Mouse (Mus musculus): ENCODE measurements around the gene B4galnt2. TPM values are rescaled to one million over a fixed set of nuclear protein-coding genes. Genes with fewer than 3 reads are reported as not detected.
A peak's percentile ranks its signal among the peaks of the same experiment; 100 is the strongest.
"Not testable (repeated sequence)": the region's sequence is repeated elsewhere in the genome, so short reads cannot be mapped to it uniquely, and the experiment has no call there.

Gene B4galnt2
- polyA plus RNA-seq, 3 experiments from 2014 or later: 0.35 to 0.38 TPM; not detected in 1

- peak; percentile 67 for ATAC-seq
These were observed 18.1 kb downstream of the B4galnt2 start for GRCm38 (mm10) chr11:95896446-95897179.

DNA sequence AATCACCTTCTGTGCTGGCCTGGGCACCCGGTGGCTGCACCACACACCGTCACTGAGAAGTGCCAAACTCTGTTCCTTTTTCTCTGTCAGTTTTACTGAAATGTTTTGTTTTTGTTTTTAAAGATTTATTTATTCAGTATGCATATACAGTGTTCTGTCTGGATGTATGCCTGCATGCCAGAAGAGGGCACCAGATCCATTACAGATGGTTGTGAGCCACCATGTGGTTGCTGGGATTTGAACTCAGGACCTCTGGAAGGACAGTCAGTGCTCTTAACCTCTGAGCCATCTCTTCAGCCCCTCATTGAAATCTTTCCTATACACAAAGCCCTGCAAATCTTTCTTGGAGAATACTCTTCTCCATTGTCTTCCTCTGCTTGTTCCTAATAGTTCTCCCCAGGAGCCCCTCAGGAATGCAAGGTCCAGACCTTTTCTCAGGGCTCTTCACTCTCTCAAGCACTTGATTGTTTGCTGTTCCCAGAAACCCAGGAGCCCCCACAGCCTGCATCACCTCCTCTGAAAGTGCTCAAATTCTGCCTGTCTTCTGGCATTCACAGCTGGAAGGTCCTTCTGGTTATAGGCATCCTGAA, 24.1 kb downstream of the B4galnt2 start:
- ATAC-seq: no peak

DNA sequence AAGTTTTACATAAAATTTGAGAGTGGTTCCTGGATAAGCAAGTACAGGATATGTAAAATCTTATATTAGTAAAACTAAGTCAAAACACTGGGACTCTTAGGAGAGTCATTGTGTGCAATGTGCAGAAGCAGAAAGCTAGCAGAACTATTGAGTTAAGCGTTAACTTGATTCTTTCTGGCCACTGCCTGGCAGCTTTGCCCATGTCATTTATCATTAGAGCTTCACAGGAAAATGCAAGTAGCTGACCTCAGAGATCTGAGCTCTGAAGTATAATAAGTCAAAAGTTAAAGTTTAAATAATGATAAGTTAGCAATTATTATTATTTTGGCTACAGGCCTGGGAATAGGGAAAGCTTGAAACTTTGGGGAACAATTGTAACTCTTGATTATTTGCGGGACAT, 34.8 kb downstream of the B4galnt2 start:
- ATAC-seq: not testable (repeated sequence)

DNA sequence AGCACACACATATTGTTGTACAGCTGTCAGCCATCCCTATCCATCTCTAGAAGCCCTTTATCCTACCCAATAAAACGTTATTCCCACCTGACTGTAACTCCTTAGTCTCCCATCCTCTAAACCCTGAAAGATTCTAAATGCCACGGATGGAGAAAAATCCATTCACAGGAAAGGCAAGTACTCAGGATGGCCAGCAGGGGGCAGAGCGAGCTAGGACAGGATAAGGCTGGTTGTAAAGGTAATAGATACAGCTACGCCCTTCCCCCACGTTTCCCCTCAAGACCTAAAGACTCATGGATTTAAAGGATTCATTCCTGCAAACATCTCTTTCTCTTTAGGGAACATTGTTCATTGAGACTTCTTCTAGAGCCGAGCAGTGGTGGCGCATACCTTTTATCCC, 38.4 kb downstream of the B4galnt2 start:
- ATAC-seq: no peak

DNA sequence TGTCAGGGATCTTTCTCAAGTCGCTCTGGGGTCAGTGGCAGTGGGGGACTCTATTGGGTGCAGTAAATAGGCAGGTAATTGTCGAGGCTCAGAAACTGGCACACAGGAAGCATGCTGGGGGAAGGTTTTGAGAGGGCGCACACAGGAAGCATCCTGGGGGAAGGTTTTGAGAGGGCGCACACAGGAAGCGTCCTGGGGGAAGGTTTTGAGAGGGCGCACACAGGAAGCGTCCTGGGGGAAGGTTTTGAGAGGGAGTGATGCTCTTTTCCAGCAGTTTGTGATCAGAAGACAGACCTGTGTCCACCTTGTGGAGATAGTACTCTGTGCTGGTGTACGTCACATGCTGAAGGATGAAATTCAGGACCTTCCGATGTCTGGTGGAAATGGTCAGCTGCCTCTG, 38.9 kb downstream of the B4galnt2 start:
- ATAC-seq: no peak

- no peak for ATAC-seq
These were observed 44.7 kb downstream of the B4galnt2 start for GRCm38 (mm10) chr11:95869918-95870470.

DNA sequence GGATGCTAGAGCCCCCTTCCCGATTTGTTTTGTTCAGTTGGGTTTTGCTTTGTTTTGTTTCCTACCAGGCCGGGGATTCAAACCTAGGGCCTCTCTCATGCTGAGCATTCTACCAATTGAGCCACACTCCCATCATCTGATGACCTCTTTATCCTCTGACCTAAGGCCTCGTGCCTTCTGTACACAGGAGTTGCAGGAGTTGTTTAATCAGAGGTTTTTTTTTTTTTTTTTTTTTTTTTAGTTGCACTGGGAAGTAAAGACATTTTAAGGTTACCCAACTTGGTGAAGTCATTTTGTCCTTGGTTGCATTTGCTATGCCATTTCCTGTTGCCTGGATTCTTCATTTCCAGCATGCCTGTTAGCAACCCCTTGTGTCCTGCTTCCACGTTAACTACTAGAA, 45.2 kb downstream of the B4galnt2 start:
- ATAC-seq: no peak

DNA sequence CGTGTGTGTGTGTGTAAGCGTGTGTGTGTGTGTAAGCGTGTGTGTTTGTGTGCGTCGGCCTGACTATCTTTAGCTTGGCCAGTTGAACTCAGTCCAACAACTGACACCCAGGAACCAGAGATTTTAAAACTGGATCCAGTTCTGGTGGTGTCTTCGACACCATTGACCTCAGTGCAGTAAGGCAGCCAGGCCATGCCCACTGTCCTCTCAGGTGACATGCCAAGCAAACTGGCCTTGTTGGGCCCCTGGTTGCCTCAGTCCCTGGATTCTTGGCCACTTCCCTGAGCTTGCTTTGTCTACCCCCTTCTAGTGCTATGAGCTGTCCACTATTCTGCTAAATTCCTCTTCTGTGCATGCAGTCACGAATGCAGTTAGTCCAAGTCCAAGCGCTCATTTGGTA, 53.3 kb downstream of the B4galnt2 start:
- no peak for ATAC-seq

DNA sequence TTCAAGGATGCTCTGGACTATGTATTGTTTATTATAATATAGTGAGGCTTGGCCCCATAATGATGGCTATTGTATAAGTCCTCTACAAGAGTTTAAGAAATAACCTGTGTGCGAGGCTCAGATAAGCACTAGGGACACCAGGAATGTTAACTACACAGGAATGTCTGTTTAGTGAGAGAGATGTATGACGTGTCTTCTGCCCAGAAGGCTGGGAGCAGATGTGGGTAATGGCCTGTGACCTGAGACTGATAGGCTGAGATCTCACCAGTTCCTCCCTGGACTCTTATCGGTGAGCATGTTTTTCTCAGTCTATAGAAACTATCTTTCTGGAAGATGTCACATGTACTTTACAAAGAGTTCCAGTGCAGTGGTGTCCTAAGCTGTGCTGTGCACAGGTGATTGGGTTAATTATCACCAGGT, 54.6 kb downstream of the B4galnt2 start:
- no peak for ATAC-seq

GRCm38 (mm10) chr11:95859468-95859855, 55.2 kb downstream of the B4galnt2 start:
- peak; percentile 33 for ATAC-seq

DNA sequence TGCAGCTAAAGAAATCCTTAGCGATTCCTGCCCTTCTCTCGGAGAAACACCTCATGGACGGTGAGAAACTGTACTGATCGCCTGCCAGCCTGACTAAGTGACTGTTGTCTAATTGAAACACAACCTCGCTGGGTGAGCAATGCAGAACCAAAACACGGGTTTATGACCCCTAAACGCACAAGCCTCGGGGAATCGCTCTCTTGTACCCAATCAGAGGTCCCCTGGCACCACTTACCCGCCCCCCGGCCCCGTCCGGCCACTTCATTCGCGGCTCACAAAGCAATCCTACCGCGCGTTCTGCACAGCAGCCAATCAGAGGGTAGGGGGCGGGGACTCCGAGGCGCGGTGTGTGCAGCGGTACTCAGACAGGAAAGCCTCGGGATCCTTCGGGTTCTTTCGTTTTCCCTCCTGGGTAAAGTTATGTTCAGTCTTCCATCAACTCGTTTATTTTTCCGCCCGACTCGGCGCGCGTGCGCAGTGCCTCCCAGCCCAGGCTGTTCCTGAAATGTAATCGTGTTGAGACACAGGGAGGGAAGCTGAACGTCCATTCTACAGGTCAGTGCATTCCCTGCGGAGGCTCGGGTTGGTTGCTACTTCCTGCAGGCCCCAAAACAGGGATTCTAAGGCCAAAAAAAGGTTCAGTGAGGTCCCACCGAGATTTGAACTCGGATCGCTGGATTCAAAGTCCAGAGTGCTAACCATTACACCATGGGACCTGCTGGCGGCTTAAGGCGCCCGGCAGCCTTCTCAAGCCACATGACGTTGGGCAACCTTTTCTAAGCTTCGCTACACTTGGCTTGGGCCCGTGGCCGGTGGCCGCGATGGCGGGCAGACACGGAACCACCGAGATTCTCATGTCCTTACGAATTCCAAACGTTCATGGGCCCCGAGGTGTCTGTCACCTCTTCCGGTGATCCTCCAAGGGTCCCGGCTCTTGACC, 55.9 kb downstream of the B4galnt2 start:
- peak; percentile 97 for ATAC-seq

- ATAC-seq: no peak
These were observed 56.8 kb downstream of the B4galnt2 start for GRCm38 (mm10) chr11:95857716-95858527.

GRCm38 (mm10) chr11:95857306-95857705, 57.4 kb downstream of the B4galnt2 start:
- no peak for ATAC-seq

DNA sequence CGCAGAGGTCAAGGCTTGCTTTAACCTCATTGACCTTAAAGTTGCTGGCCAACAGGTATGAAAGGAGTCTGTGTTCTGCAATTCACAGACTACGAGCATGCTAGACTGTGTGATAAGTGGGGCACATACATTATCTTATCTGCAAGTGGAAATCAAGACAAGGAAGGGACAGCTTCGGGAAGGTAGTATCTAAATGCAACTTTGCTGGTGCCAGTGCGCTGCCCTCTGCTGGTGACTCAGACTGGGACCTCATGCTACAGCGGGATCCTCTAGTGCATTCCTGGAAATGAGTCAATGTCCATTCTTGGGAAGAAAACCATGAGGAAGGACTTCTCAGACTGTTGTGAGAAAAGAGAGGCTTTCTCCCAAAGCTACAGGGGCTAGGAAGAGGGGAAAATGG, 61.0 kb downstream of the B4galnt2 start:
- ATAC-seq: no peak

DNA sequence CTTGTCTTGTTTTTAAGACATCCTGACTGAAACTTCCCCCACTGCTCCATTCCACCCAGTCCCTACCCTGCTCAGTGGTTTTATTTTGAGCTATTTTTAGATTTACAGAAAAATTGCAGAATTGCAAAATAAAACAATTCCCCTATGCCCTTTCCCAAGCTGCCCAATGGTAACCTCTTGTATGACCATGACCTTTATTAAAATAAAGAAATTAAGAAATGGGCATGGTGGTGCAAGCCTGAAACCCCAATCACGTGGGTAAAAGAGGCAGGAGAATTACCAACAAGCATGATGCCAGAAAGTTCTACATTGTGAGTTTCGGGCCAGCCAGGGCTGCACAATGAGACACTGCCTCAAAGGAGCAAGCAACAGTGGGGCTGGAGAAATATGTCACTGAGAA, 63.8 kb downstream of the B4galnt2 start:
- no peak for ATAC-seq

DNA sequence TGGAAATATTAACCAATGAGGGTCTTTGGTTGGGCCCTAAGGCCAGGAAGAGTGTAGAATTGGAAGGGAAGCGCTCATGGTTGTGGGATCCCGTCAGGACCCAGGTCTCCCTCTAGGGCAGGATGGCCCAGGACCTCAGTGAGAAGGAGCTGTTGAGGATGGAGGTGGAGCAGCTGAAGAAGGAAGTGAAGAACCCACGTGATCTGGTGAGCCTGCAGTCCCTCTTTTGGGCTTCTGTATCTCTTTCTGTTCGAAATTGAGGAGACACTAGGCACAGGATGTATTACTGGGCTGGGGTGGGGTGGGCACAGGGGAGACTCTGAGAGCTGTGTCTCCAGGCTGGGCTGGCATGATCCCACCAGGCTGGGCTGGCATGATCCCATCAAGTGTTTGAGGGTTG, 69.8 kb downstream of the B4galnt2 start:
- ATAC-seq: no peak

DNA sequence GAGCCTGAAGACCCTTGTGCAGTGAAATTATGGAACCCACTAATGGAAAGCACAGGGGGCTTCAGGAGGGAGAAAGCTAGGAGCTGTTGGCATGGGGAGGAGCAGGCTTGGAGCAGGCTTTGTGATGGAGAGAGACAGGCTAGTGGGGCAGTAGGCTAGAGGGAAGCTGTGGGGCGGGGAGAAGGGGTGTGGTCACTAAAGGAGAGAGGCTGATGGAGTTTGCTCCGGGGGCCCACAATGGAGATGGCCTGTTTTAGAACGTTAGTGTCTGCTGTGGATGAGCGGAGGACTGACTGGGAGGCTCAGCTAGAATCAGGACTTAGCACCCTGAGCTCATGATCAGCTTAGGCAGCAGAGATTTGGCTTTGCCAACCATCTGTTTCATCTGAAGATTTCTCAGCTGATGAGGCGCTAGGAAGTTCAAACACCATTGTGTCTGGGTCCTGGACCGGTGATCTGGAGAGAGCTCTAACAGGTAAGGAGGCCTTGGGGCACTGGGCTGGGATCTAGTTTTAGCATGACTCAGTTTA, 71.2 kb downstream of the B4galnt2 start:
- no peak for ATAC-seq

GRCm38 (mm10) chr11:95842953-95843352, 71.7 kb downstream of the B4galnt2 start:
- ATAC-seq: no peak

DNA sequence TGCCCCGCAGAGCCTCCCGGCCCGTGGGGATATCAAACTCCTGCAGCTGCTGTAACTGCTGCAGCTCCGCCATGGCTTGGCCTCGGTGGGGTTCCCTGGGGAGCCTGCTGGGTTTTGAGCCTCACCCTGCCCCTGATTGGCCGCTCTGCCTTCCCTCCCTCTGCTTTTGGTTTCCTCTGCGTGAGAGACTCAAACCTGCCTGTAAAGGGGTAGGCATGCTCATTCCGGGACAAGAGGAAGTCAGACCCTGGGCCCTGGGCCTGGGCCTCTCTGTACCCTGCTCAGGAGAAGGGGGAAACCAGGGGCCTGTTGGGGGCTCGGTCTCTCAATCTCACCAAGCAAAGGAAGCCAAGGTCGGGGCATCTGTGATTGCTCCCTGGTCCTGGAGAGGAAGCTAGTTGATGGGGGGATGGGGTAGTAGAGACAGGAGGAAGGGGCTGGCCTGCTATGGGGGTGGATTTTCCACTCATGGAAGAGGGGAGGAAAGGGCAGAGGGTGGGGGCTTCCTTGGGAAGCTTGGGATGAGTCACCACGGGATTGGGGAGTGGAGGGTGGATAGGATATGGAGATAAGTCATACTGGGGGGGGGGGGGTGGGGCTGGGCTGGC, 72.5 kb downstream of the B4galnt2 start, which contains the start of gene Abi3:
Gene Abi3 (minus strand): TSS at position 403 of the 608 bp plus-strand sequence.
- ATAC-seq: peak; percentile 92

DNA sequence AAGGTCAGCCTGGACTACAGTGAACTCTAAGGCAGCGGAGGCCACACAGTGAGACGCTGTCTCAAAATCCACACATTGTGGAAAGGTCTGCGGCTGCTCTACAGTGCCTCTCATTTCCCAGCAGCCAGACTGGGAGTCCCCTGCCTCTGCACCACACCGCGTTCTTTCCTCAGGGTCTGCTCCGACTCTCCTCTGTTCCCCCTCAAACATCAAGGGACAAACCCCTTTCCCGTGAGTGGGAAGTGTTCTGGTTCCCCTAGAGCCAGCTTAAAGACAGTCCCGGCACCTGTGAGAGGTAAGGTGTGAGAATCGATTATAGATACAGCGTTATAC, 73.2 kb downstream of the B4galnt2 start:
- ATAC-seq: no peak

DNA sequence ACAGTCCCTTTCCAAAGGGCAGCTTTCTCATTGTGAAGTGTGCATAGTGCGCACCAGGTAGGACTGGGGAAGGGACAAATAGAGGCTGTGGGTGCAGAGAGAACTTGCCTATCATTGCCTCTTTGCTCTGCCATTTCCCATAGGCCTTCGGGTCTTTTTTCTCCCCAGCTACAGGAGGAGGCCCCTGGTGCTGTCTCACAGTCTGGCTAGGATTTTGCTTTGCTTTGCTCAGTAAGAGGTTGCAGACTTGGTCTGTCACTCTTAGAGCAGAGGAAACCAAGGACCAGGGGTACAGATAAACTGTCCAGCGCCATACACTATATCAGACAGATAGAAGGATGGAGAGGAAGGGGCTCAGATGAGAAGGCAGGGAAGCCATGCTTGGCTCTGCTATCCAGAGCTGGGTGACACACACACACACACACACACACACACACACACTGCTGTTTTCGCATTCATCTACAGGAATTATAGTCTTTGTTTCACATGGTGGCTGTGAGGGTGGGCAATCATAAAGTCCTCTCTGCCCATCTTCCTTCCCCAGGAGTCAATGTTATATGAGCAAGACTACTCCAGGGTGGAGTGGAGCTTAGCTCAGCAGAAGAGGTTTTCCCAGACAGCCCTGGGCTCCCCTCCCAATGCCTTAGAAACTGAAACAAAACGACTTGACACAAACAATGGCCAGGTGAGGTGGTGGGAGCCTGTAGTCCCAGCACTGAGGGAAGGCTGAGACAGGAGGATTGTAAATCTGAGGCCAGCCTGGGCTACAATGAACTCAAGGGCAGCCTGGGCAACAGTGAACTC, 73.8 kb downstream of the B4galnt2 start:
- ATAC-seq: no peak

All from inflammation-experienced regulatory T-cells, adult 6 months (primary cell).